ENCODE assay signal across 10 mouse cellular contexts in the genomic region with DNA sequence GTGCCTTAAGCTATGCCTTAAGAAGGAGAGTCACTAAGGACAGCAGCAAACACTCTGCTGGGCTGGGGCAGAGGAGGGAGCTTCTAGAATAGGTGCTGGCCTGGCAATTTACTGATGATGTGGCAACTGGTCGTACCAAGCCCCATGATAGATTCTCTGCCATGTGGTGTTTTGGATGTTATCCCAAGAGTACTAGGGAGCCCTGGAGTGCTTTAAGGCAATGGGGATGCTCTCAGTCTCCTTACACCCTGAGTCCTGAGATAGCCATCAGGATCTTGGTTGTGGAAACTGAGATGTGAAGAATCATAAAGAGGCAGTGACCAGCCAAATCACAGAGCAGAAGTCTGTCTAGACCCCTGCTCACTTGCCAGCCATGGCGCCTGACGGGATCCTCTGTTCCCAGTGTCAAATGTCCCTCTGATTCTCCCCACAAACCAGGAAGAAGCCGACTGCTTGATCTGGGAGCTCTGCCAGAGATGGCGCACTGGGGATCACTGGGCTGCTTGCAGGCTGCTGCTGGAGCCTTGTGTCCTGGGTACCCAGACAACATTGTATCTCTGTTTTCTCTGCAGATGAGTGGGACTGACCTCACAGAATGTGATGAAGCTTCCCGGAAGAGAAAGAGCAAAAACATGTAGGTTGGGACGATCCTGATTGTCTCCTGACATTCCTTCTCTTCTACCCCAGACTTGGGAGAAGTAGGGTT.
DNase-seq lines count a peak whose midpoint lies in the region; ATAC-seq and TF ChIP-seq lines count a peak whose summit lies in the region.
"Had no signal": no experiment of that assay in that cellular context is flagged by ENCODE, and none has a peak within 500 bp of the region (broad histone marks: within the 10 kb centered on the region; RNA-seq: fewer than 3 reads in every experiment).

No protein-coding gene starts in this region.

- no peak for TF ChIP-seq CTCF in left cerebral cortex, adult 2 months (IDR thresholded peaks at IDR 0.05)

- H3K27ac ChIP-seq in left cerebral cortex, adult 2 months: peak overlapping the region; percentile 11; the same call in 1 of the 2 replicates
- peak overlapping the region; percentile 39 for H3K27ac ChIP-seq in brown adipose tissue, adult 24 weeks (replicated peaks; ENCODE audit: low read depth, low read length)
- H3K27ac ChIP-seq in hindbrain, embryonic 11.5 days (ENCODE audit: low read depth, low read length): no peak overlapping the region
- H3K27ac ChIP-seq: liver, embryonic 15.5 days had no signal

- no peak overlapping the region for H3K9ac ChIP-seq in hindbrain, embryonic 11.5 days (ENCODE audit: low read depth, low read length)
- H3K9ac ChIP-seq: liver, embryonic 15.5 days had no signal

- H3K4me3 ChIP-seq in left cerebral cortex, adult 2 months: no peak overlapping the region
- no peak overlapping the region for H3K4me3 ChIP-seq in brown adipose tissue, adult 24 weeks (ENCODE audit: insufficient read depth, low read depth, low read length)
- H3K4me3 ChIP-seq in hindbrain, embryonic 11.5 days (ENCODE audit: low read depth, low read length): no peak overlapping the region
- H3K4me3 ChIP-seq: liver, embryonic 15.5 days had no signal

- peak in 1 of 2 experiments; percentile 40 for DNase-seq in left cerebral cortex, adult 2 months (ENCODE audit: extremely low spot score in 1 of 2, low spot score in 2 of 2)
- DNase-seq in left cerebral cortex, adult 11 months (ENCODE audit: low spot score): no peak
- DNase-seq in heart, adult 8-10 months (ENCODE audit: low spot score): peak; percentile 65
- DNase-seq in layer of hippocampus, postnatal 10 days (ENCODE audit: low spot score in 2 of 2): peak; percentile 48 to 61
- DNase-seq in hindbrain, embryonic 11.5 days (ENCODE audit: low spot score): no peak
- DNase-seq in frontal cortex, postnatal 10 days (ENCODE audit: low spot score in 2 of 2): no peak

- no peaks in the 10 kb centered on the region for H3K9me3 ChIP-seq in hindbrain, embryonic 11.5 days (ENCODE audit: control insufficient read depth, low read length)
- H3K9me3 ChIP-seq: liver, embryonic 15.5 days had no signal

- WGBS in hindbrain, embryonic 11.5 days: 62% methylated on average over 7 of the region's 7 CpGs

- H3K4me1 ChIP-seq in brown adipose tissue, adult 24 weeks (ENCODE audit: control insufficient read depth, insufficient read depth, insufficient read length, low read length): peaks cover 31% of the 10 kb centered on the region
- H3K4me1 ChIP-seq in hindbrain, embryonic 11.5 days (replicated peaks; ENCODE audit: control insufficient read depth, insufficient read depth, low read length): no peaks in the 10 kb centered on the region; the same call in 1 of the 2 replicates

- H3K27me3 ChIP-seq in hindbrain, embryonic 11.5 days (ENCODE audit: control insufficient read depth, insufficient read depth, low read length): no peaks in the 10 kb centered on the region
- H3K27me3 ChIP-seq: liver, embryonic 15.5 days; Patski had no signal

- no peak overlapping the region for H3K4me2 ChIP-seq in hindbrain, embryonic 11.5 days (replicated peaks; ENCODE audit: low read depth, low read length)
- H3K4me2 ChIP-seq: liver, embryonic 15.5 days had no signal

- ATAC-seq in erythroid progenitor cell, adult 5-6 weeks (replicated peaks; ENCODE audit: low FRiP score, poor library complexity, severe bottlenecking): no peak
- no peak for ATAC-seq in hindbrain, embryonic 11.5 days (ENCODE audit: low FRiP score)
- ATAC-seq: Patski had no signal

- H3K36me3 ChIP-seq in hindbrain, embryonic 11.5 days (ENCODE audit: control insufficient read depth, insufficient read depth, low read length): 0 out of 2 replicates have a peak, but pooled peaks cover 6% of the 10 kb centered on the region

- intact Hi-C loops in left cerebral cortex, adult 2 months (cut with DNase I): loop anchor here (1.0 to 5.0 kb wide), 3 partner anchors 64 to 136 kb away; no protein-coding TSS in a partner anchor

Comparison
In these comparisons a context has a peak if more than half of its experiments do, and no peak if none do; other contexts are left out.
1. DNase-seq: peak in heart, adult 8-10 months (single experiment) and layer of hippocampus, postnatal 10 days (2 of 2); none in left cerebral cortex, adult 11 months (single experiment), hindbrain, embryonic 11.5 days (single experiment) and frontal cortex, postnatal 10 days (0 of 2).